Mouse (Mus musculus) stomach, postnatal 0 days (tissue): ENCODE measurements around the gene Lama2.

ENCODE experiments used
- CTCF ChIP-seq: IDR thresholded peaks from 2 replicates; pipeline ENCODE4 v1.5.1; 2016; ENCODE audit warnings: antibody characterized with exemption, low read depth, mild to moderate bottlenecking, moderate library complexity
- EP300 ChIP-seq: optimal IDR thresholded peaks from 2 replicates; pipeline ENCODE3; 2016; ENCODE audit warnings: antibody characterized with exemption

- TF ChIP-seq CTCF: no peak
- no peak for TF ChIP-seq EP300
These were observed 636.9 kb downstream of the Lama2 start for GRCm38 (mm10) chr10:26982621-26983020.
